Mouse (Mus musculus) spleen, postnatal 4 days (tissue): ENCODE results near the gene Ttc9c.
A peak's percentile ranks its signal among the peaks of the same experiment; 100 is the strongest.

Experiments
- DNase-seq, 2 experiments: peaks; one replicate each; pipeline ENCODE4 v3.0.0; 2022; ENCODE audit warnings: low spot score in 2 of 2

Ttc9c gene

DNA sequence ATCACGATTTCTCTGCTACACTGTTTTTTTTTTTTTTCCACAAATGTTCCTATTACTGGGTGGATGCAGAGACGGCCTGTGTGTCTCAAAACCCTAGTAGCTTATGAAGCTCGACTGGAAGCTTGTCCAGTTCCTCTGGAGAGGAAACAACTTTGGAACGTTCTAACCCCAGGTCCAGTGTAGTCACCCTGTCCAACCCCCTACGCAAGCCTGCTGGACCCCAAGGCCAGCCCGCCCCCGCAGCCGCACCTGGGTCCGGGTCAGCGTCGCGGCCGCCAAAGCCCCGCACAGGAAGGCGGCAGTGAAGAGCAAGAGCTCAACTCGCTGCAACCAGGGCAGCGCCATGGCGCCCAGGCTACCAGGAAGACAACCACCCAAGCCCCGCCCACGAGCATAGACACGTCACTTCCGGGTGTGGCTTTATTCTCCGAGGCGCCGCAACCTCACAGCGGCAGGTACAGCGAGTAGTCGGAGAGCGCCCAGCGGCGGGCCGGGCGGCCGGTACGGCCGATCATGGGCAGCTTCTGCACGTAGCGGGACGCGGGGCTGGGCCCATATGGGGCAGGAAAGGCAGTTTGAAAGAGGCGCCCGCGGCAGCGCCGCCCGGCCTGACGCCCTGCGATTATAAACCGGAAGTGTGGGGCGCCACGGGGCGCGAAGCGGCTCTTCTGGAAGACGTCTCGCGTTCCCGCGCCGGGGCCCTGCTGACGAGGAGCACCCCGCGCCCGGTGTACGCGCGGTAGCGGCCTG lies 44.9 kb downstream of the Ttc9c start, which contains the start of gene Tmem179b:
Gene Tmem179b (minus strand): TSS at position 382 of the 750 bp plus-strand sequence.
- peak; percentile 97 to 99 for DNase-seq

DNA sequence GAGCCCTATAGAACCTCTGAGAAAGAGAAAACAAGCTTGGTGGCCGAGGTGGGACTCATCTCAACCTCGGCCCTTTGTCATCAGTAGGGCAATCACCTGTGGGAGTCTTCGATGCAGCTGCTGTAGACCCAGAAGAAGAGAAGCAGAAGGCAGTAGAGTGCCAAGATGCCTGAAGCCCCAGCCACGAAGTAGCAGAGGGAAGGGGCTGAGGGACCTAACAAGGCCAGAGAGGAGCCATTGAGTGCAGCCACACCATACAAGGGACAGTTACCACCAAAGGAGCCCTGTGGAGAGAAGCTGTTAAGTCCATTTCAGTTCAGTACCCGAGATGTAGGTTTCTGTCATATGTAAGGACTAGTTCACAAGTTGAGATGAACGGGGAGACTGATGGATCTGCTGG lies 45.7 kb downstream of the Ttc9c start:
- DNase-seq: no peak

DNA sequence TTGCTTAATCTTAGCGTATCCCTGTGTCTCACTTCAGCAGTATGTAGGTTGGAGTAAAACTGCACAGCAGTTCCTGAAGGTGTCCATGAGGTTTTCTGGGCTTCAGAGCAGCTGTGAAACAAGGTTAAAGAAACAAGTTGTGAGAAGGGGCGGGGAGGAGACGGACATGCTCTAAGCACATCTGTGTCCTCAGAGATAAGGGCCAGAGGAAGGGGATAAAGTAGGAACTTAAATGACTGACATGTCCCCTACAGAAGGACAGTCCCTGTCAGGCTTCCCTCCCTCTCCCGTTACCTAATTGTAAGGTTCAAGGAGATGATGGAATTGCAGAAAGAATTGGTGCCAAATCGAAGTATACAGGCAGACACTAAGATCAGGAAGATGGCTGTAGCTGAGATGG lies 46.1 kb downstream of the Ttc9c start:
- no peak for DNase-seq

DNA sequence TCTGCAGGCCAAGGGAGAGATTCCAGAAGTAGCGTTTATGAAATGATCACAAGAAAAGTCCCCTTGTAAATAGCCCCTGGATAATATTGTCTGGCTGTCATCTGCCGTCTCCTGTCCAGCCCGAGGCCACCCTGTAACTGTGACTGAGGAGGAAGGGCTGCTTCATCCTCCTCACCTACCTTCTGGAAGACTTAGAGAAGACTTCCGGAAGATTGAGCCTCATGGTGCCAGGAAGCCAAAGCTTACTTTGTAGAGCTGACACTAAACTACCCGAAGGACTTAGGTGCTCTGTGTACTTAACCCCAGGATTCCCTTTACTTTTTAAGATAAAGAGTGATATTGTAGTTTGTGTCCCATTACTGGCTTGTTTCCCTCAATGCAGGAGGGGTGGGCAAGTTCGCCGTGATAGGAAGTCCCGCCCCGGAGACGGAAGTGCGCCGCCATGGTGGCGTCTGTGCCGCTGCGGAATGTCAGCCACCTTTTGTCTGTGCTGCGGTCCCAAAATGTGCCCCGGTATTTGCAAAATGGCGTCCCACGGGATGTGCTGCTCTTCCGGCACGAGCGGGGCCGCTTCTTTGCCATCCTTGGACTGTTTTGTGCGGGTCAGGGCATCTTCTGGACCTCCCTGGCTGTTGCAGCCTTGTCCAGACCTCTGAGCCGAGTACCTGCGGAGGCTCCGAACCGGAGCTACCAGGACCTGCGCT lies 48.4 kb downstream of the Ttc9c start, which contains the start of gene Tmem223:
Gene Tmem223 (plus strand): TSS at position 430 of the 704 bp plus-strand sequence.
- DNase-seq: peak; percentile 79 to 90

DNA sequence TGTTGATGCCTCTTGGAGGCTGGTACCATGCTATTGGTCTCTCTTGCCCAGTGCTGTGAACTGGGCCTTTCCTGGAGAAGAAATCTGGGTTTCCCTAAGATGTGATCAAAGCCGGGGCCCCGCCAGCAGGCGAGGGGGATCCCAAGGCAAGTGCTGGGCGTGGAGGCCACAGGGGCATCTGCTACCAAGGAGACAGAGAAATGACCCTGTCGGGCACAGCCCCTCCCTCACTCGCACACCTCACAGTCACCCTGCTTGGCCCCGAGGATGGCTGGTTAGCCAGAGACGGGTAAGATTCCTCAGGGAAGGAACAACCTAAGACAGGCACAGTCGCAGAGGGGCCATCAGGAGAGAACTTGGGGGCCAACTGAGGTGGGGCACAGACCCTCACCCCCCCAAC lies 53.6 kb downstream of the Ttc9c start:
- DNase-seq: peak in 1 of 2 experiments; percentile 59

DNA sequence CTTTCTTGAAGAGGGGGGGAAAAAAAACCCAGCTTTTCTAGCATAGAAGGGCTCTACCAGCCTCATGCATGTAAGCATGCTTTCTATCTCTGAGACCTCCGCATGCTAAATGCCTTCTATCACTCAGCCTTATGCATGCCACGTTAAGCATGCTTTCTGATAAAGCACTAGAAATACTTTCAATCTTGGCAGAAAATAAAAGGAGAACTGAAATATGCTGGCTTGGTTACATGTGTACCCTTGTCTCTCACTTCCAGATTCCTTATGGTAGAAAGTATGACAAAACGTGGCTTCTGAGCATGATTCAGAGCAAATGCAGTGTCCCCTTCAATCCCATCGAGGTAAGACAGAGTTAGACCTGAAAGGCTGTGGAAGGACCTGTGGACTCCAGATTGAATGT lies 55.9 kb downstream of the Ttc9c start:
- DNase-seq: no peak

DNA sequence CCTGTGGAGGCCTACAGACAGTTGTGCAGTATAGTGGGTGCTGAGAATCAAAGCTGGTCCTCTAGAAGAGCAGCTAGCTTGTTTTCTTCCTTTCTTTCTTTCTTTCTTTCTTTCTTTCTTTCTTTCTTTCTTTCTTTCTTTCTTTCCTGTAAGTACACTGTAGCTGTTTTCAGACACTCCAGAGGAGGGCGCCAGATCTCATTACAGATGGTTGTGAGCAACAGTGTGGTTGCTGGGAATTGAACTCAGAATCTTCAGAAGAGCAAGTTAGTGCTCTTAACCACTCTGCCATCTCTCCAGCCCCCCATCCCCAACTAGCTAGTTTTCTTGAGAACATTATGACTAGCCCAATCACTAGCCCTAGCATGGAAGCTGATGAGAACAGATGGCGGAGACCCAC lies 58.4 kb downstream of the Ttc9c start:
- DNase-seq: no peak
